ENCODE assay signal across 27 mouse cellular contexts in the genomic region with DNA sequence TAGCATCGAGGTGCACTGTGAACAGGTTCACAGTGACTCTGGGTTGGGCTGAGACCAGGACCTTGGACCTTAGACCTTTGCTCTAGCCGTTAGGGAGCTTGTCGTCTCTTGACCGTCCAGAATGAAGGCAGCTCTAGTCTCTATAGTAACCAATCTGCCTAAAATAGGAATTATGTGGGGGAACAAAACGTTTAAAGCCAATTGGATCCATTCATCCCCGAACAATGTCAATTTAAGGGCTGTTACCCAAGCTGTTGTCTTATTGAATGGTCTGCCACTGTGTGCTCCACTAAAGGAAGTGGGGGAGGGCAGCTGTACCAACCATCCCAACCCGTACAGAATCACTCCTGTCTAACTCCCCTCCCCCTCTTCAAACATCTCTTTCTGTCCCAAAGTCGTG. TPM values are rescaled to one million over a fixed set of nuclear protein-coding genes. Genes with fewer than 3 reads are reported as not detected.
DNase-seq lines count a peak whose midpoint lies in the region; ATAC-seq and TF ChIP-seq lines count a peak whose summit lies in the region.
"Had no signal": no experiment of that assay in that cellular context is flagged by ENCODE, and none has a peak within 500 bp of the region (broad histone marks: within the 10 kb centered on the region; RNA-seq: fewer than 3 reads in every experiment).

No protein-coding gene starts in this region.

- no peaks in the 10 kb centered on the region; the same call in 1 of the 2 replicates for H3K27me3 ChIP-seq in liver, embryonic 12.5 days (replicated peaks)
- H3K27me3 ChIP-seq in liver, embryonic 15.5 days, result no peaks in the 10 kb centered on the region
- H3K27me3 ChIP-seq: embryonic facial prominence, embryonic 12.5 days; forebrain, embryonic 15.5 days; Patski had no signal

- WGBS in liver, embryonic 12.5 days (ENCODE audit: insufficient replicate concordance), result 48% methylated on average over 8 of the region's 8 CpGs
- WGBS in liver, embryonic 15.5 days (ENCODE audit: insufficient replicate concordance), result 42% methylated on average over 8 of the region's 8 CpGs

- no peak overlapping the region for H3K4me3 ChIP-seq in liver, embryonic 12.5 days
- no peak overlapping the region for H3K4me3 ChIP-seq in ES-E14 (ENCODE audit: insufficient read depth in 1 of 2, low read depth in 1 of 2, low read length in 2 of 2, poor library complexity in 1 of 2, severe bottlenecking in 1 of 2)
- 0 out of 2 replicates have a peak overlapping the region, but pooled peaks have one; percentile 0 for H3K4me3 ChIP-seq in liver, embryonic 15.5 days (replicated peaks)
- H3K4me3 ChIP-seq: embryonic facial prominence, embryonic 12.5 days; erythroblast, embryonic 14.5 days; forebrain, embryonic 15.5 days; heart, embryonic 10.5 days; hindbrain, embryonic 15.5 days had no signal

- H3K36me3 ChIP-seq in liver, embryonic 12.5 days, result no peaks in the 10 kb centered on the region
- H3K36me3 ChIP-seq in ES-E14 (ENCODE audit: control insufficient read depth, insufficient read depth, low read length, poor library complexity, severe bottlenecking), result no peaks in the 10 kb centered on the region
- no peaks in the 10 kb centered on the region for H3K36me3 ChIP-seq in liver, embryonic 15.5 days (replicated peaks)
- H3K36me3 ChIP-seq: embryonic facial prominence, embryonic 12.5 days; forebrain, embryonic 15.5 days; hindbrain, embryonic 15.5 days had no signal

- H3K9me3 ChIP-seq in liver, embryonic 12.5 days (replicated peaks), result peaks cover 5% of the 10 kb centered on the region; the same call in 1 of the 2 replicates
- H3K9me3 ChIP-seq in ES-E14 (ENCODE audit: control insufficient read depth, insufficient read depth, low read depth, low read length), result no peaks in the 10 kb centered on the region
- no peaks in the 10 kb centered on the region for H3K9me3 ChIP-seq in liver, embryonic 15.5 days (replicated peaks)
- H3K9me3 ChIP-seq: heart, embryonic 10.5 days; hindbrain, embryonic 15.5 days had no signal

- H3K9ac ChIP-seq in liver, embryonic 12.5 days, result no peak overlapping the region
- no peak overlapping the region for H3K9ac ChIP-seq in ES-E14 (ENCODE audit: insufficient read depth, low read depth, low read length, poor library complexity, severe bottlenecking)
- no peak overlapping the region for H3K9ac ChIP-seq in liver, embryonic 15.5 days
- H3K9ac ChIP-seq: embryonic facial prominence, embryonic 12.5 days; forebrain, embryonic 15.5 days; hindbrain, embryonic 15.5 days had no signal

- no peaks in the 10 kb centered on the region for H3K4me1 ChIP-seq in liver, embryonic 12.5 days
- no peaks in the 10 kb centered on the region for H3K4me1 ChIP-seq in ES-E14 (ENCODE audit: control insufficient read depth in 2 of 2, insufficient read depth in 2 of 2, low read length in 2 of 2, poor library complexity in 1 of 2)
- 0 out of 2 replicates have a peak, but pooled peaks cover 3% of the 10 kb centered on the region for H3K4me1 ChIP-seq in liver, embryonic 15.5 days (replicated peaks)
- H3K4me1 ChIP-seq: forebrain, embryonic 15.5 days had no signal

- no peak for DNase-seq in liver
- DNase-seq in ES-E14 (ENCODE audit: low read depth, low spot score), result peak; percentile 24
- DNase-seq in ZHBTc4 (ENCODE audit: low read depth, low spot score), result peak; percentile 67
- DNase-seq in adrenal gland, adult 2 months, result no peak
- DNase-seq: cerebellum, adult 18-20 months; cerebellum, postnatal 36 days; gastrocnemius, postnatal 14 days; heart, postnatal 10 days; kidney, postnatal 10 days; layer of hippocampus, postnatal 36 days; lung, postnatal 10 days; right cerebral cortex, postnatal 14 days; spleen, adult 18-20 months; thymus, postnatal 36 days had no signal

- H3K27ac ChIP-seq in liver, embryonic 12.5 days, result no peak overlapping the region
- no peak overlapping the region for H3K27ac ChIP-seq in ES-E14 (ENCODE audit: insufficient read depth, low read depth, low read length, poor library complexity, severe bottlenecking)
- H3K27ac ChIP-seq in liver, embryonic 15.5 days (replicated peaks), result no peak overlapping the region
- H3K27ac ChIP-seq: embryonic facial prominence, embryonic 12.5 days; forebrain, embryonic 15.5 days; heart, embryonic 10.5 days; hindbrain, embryonic 15.5 days had no signal

- 0 out of 2 replicates have a peak, but pooled peaks have one; percentile 52 for ATAC-seq in liver, embryonic 12.5 days
- ATAC-seq in liver, embryonic 15.5 days (ENCODE audit: insufficient read depth), result no peak
- no peak for ATAC-seq in granulocyte monocyte progenitor cell, adult 5-6 weeks (replicated peaks; ENCODE audit: poor library complexity, severe bottlenecking)
- ATAC-seq: forebrain, embryonic 15.5 days; intestine, postnatal 0 days; Patski had no signal

- in situ Hi-C loops in ES-E14 (cut with MboI; ENCODE audit: low sequenced_read_pairs in 2 of 2, unreplicated experiment in 2 of 2), result no loop called here

- H3K4me2 ChIP-seq in liver, embryonic 12.5 days, result no peak overlapping the region
- peak overlapping the region; percentile 13; the same call in 1 of the 2 replicates for H3K4me2 ChIP-seq in liver, embryonic 15.5 days
- H3K4me2 ChIP-seq: embryonic facial prominence, embryonic 12.5 days; forebrain, embryonic 15.5 days; hindbrain, embryonic 15.5 days had no signal

TF ChIP-seq in ES-E14, 5 proteins besides CTCF, POLR2A, EP300 and RAD21:
- TF ChIP-seq HCFC1 (IDR thresholded peaks at IDR 0.05; ENCODE audit: borderline replicate concordance, insufficient read depth, low read length), result no peak
- no peak for TF ChIP-seq CHD2 (IDR thresholded peaks at IDR 0.05; ENCODE audit: low read depth, low read length)
- no peak for TF ChIP-seq MAFK (IDR thresholded peaks at IDR 0.05; ENCODE audit: insufficient read depth, low read depth, low read length)
- TF ChIP-seq ZNF384 (IDR thresholded peaks at IDR 0.05; ENCODE audit: low read depth, low read length), result no peak
- TF ChIP-seq ZC3H11A (IDR thresholded peaks at IDR 0.05; ENCODE audit: borderline replicate concordance, low read depth, low read length), result no peak

RNA-seq across cellular contexts. Expression of a gene that starts 46.8 kb away (rescaled TPM):
- polyA plus RNA-seq in liver, embryonic 12.5 days (2016; fragmentation: Nextera tagmentation; extraction: Ambion mirVana), result 0.08 and 0.26 TPM in 2 replicates
- 0.18 TPM in 1 of 2 replicates, not detected in the other for total RNA-seq in ES-E14 (2012; rRNA removed)
- polyA plus RNA-seq in liver, embryonic 15.5 days (2015; fragmentation: Nextera tagmentation; extraction: Ambion mirVana), result 0.08 and 0.39 TPM in 2 replicates
- total RNA-seq in adrenal gland, adult 2 months (2021), result 10 to 100 TPM in 1 of 2 experiments, 1 to 10 TPM in 1; 1.5 to 14.0 TPM
- 1.9 and 4.2 TPM in 2 replicates for polyA plus RNA-seq in adrenal gland, adult 2 months (2012; rRNA removed)
- 0.67 TPM in 1 of 2 replicates, not detected in the other for total RNA-seq in granulocyte monocyte progenitor cell, adult 5-6 weeks (2014; fragmentation: Nextera tagmentation)
- total RNA-seq in granulocyte monocyte progenitor cell, adult 5-6 weeks (2017), result not detected in 2 replicates
- total RNA-seq: megakaryocyte progenitor cell, adult 5-6 weeks; monocyte, adult 5-6 weeks; neutrophil, adult 5-6 weeks had no signal
- polyA plus RNA-seq: erythroblast, embryonic 14.5 days; heart, embryonic 10.5 days had no signal

Comparison
In these comparisons a context has a peak if more than half of its experiments do, and no peak if none do; other contexts are left out.
1. DNase-seq: peak in ES-E14 (single experiment) and ZHBTc4 (single experiment); none in liver (single experiment) and adrenal gland, adult 2 months (single experiment).